Mouse (Mus musculus): ENCODE results near the gene Zfp536.

GRCm38 (mm10) chr7:37474284-37474683, 299.2 kb downstream of the Zfp536 start:
- TF ChIP-seq EP300 (IDR thresholded peaks at IDR 0.05) (no peak), CTCF (IDR thresholded peaks at IDR 0.05) (no peak)

Data from lung, postnatal 0 days (tissue).